8 mouse cellular contexts compared by ENCODE assay signal in genomic region chrX:16618225-16619033, GRCm38 (mm10). TPM values are rescaled to one million over a fixed set of nuclear protein-coding genes. Genes with fewer than 3 reads are reported as not detected.
DNase-seq lines count a peak whose midpoint lies in the region; ATAC-seq and TF ChIP-seq lines count a peak whose summit lies in the region.

No protein-coding gene starts in this region.

- TF ChIP-seq POLR2A in embryonic fibroblast, embryonic 13.5 days (IDR thresholded peaks at IDR 0.05; ENCODE audit: low read depth, low read length): peak; percentile 35

- WGBS in limb, embryonic 13.5 days: 16% methylated on average over 59 of the region's 60 CpGs
- WGBS in midbrain, embryonic 15.5 days: 17% methylated on average over 60 of the region's 60 CpGs

- TF ChIP-seq CTCF in embryonic fibroblast, embryonic 13.5 days (IDR thresholded peaks at IDR 0.05; ENCODE audit: borderline replicate concordance, insufficient read depth, low read length): no peak

- ATAC-seq in limb, embryonic 13.5 days (ENCODE audit: low FRiP score, low read depth): peak; percentile 94
- ATAC-seq in midbrain, embryonic 15.5 days (replicated peaks): peak; percentile 96

- peak overlapping the region; percentile 64 for H3K4me3 ChIP-seq in embryonic fibroblast, embryonic 13.5 days (ENCODE audit: insufficient read depth, low read length)
- H3K4me3 ChIP-seq in limb, embryonic 13.5 days: peak overlapping the region; percentile 51
- H3K4me3 ChIP-seq in midbrain, embryonic 15.5 days: peak overlapping the region; percentile 60

- H3K9ac ChIP-seq in limb, embryonic 13.5 days: peak overlapping the region; percentile 68
- H3K9ac ChIP-seq in midbrain, embryonic 15.5 days: peak overlapping the region; percentile 64

- no peaks in the 10 kb centered on the region for H3K36me3 ChIP-seq in limb, embryonic 13.5 days
- no peaks in the 10 kb centered on the region for H3K36me3 ChIP-seq in midbrain, embryonic 15.5 days (replicated peaks)

- H3K27me3 ChIP-seq in limb, embryonic 13.5 days: no peaks in the 10 kb centered on the region
- H3K27me3 ChIP-seq in midbrain, embryonic 15.5 days (replicated peaks): no peaks in the 10 kb centered on the region

- no peaks in the 10 kb centered on the region for H3K9me3 ChIP-seq in limb, embryonic 13.5 days
- no peaks in the 10 kb centered on the region for H3K9me3 ChIP-seq in midbrain, embryonic 15.5 days

- H3K4me1 ChIP-seq in embryonic fibroblast, embryonic 13.5 days (ENCODE audit: control insufficient read depth, insufficient read depth, low read length): no peaks in the 10 kb centered on the region
- H3K4me1 ChIP-seq in limb, embryonic 13.5 days: no peaks in the 10 kb centered on the region
- H3K4me1 ChIP-seq in midbrain, embryonic 15.5 days: no peaks in the 10 kb centered on the region

- peak; percentile 97 for DNase-seq in 3134 (ENCODE audit: extremely low read depth, insufficient read length, low spot score)
- peak; percentile 96 for DNase-seq in brain, adult 2 months (ENCODE audit: low read depth, low spot score)
- DNase-seq in heart, adult 9 months (ENCODE audit: low spot score in 2 of 2): peak; percentile 88 to 89
- DNase-seq in kidney, adult 9 months: peak; percentile 90
- DNase-seq in spleen, adult 18-20 months: peak; percentile 73 to 79

- peak overlapping the region; percentile 77 for H3K4me2 ChIP-seq in limb, embryonic 13.5 days (replicated peaks)
- H3K4me2 ChIP-seq in midbrain, embryonic 15.5 days: peak overlapping the region; percentile 74

- H3K27ac ChIP-seq in embryonic fibroblast, embryonic 13.5 days (ENCODE audit: insufficient read depth, low read length): peak overlapping the region; percentile 93
- H3K27ac ChIP-seq in limb, embryonic 13.5 days: peak overlapping the region; percentile 61; the same call in 1 of the 2 replicates
- H3K27ac ChIP-seq in midbrain, embryonic 15.5 days: peak overlapping the region; percentile 90

RNA-seq across cellular contexts. Expression of gene Maoa, which starts 1.1 kb away (rescaled TPM):
- 38.2 and 46.8 TPM in 2 replicates for polyA plus RNA-seq in embryonic fibroblast, embryonic 13.5 days (2011; ENCODE audit: insufficient read length, low read depth, missing spikeins)
- polyA plus RNA-seq in limb, embryonic 13.5 days (2015; fragmentation: Nextera tagmentation; extraction: Ambion mirVana): 14.4 and 14.7 TPM in 2 replicates
- 19.7 and 20.8 TPM in 2 replicates for polyA plus RNA-seq in midbrain, embryonic 15.5 days (2015; fragmentation: Nextera tagmentation; extraction: Ambion mirVana)

Comparison
In these comparisons a context has a peak if more than half of its experiments do, and no peak if none do; other contexts are left out.
1. Peak in every context shown above with its lines: DNase-seq, ATAC-seq, H3K4me3 ChIP-seq and H3K27ac ChIP-seq.